Mouse (Mus musculus): ENCODE measurements around the gene Lbh.

GRCm38 (mm10) chr17:72907777-72908176, 10.3 kb upstream of the Lbh start:
- TF ChIP-seq CTCF (IDR thresholded peaks at IDR 0.05; ENCODE audit: borderline replicate concordance, insufficient read depth, low read depth, low read length): no peak
- TF ChIP-seq POLR2A (IDR thresholded peaks at IDR 0.05; ENCODE audit: borderline replicate concordance, insufficient read depth, low read length): no peak

Measured in cerebellum, adult 2 months (tissue).